Mouse (Mus musculus): Measurements from ENCODE around the gene Inafm1. TPM values are rescaled to one million over a fixed set of nuclear protein-coding genes. Genes with fewer than 3 reads are reported as not detected.
"Not testable (repeated sequence)": the region's sequence is repeated elsewhere in the genome, so short reads cannot be mapped to it uniquely, and the experiment has no call there.

The Inafm1 gene
- polyA plus RNA-seq, 1 experiment from 2014 or later, result 66.4 TPM

DNA sequence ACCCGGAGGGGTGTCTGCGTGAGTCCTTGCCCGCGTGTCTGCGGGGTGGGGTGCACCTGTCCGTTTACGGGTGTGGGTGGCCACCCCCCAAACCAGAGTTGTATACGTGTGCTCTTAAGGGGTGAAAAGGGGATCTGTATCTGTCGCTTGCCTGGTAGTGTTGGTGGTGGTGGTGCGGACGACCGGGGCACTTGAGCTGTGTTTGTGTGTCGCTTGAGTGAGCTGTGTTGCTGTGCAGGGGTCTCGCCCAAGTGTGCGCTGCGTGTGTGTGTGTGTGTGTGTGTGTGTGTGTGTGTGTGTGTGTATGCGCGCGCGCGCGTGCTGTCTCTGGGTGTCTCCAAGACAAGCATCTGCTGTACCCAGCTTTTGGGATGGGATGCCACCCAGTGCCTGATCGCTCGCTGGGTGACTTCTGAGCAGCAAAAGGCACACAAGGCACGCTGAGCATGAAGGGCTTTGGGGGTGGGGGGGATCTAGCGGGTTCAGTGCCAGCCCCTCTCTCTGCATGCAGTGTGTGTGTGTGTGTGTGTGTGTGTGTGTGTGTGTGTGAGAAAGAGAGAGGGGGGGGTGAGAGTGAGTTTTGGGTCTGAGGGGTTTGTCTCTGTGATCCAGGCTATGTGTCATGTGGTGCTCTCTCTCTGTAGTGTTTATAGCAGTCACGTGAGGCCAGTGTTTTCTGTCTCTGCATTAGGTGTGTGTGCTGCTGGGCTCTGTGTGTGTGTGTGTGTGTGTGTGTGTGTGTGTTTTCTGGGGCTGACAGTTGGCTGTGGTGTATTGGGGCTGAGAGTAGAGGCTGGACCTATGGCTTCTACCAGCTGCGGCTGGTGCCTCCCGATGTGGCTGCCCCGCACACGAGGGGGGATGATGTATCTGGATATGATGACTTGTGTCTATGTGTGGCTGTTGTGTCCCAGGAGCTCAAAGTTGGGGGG, 37.4 kb upstream of the Inafm1 start:
- no peaks in the 10 kb centered on the region for H3K27me3 ChIP-seq (replicated peaks)
- WGBS, result under 1% methylated on average over 31 of the region's 31 CpGs
- peaks cover 56% of the 10 kb centered on the region for H3K4me1 ChIP-seq
- ATAC-seq (ENCODE audit: low FRiP score), result peak; percentile 27
- peak overlapping the region; percentile 71 for H3K9ac ChIP-seq (replicated peaks)
- no peaks in the 10 kb centered on the region for H3K9me3 ChIP-seq (replicated peaks)
- H3K36me3 ChIP-seq, result no peaks in the 10 kb centered on the region
- peak overlapping the region; percentile 69 for H3K4me3 ChIP-seq (replicated peaks)
- peak overlapping the region; percentile 95 for H3K4me2 ChIP-seq
- peak overlapping the region; percentile 91 for H3K27ac ChIP-seq (replicated peaks)

DNA sequence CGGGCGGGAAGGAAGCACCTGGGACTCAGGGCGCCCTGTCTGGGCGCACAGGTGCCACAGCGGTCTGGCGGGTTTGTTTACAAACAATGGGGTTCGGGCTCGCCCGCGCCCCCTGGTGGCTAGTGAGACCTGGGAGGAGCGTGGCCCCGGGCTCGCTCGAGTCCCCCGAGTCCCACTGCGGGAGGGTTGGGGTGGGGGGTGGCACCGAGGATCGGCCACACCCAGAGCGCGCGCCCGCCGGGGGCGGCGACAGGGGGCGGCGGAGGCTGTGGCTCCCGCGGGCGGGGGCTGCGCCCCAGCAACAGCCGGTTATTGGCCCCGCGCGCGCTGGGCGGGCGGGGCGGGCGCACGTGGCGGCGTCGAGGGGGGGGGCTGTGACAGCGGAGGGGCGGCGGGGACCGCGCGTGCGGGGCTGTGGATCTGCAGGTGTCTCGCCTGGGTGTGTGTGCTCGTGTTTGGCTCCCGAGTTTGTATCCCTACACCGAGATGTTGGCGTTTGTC, 36.7 kb upstream of the Inafm1 start:
- ATAC-seq (ENCODE audit: low FRiP score), result peak; percentile 11
- Histone ChIP-seq H3K27ac (replicated peaks) (peak overlapping the region; percentile 91), H3K36me3 (no peaks in the 10 kb centered on the region), H3K9me3 (replicated peaks) (no peaks in the 10 kb centered on the region), H3K9ac (replicated peaks) (peak overlapping the region; percentile 71), H3K27me3 (replicated peaks) (no peaks in the 10 kb centered on the region), H3K4me3 (replicated peaks) (peak overlapping the region; percentile 69), H3K4me1 (peaks cover 56% of the 10 kb centered on the region), H3K4me2 (peak overlapping the region; percentile 95)
- under 1% methylated on average over 48 of the region's 56 CpGs for WGBS

DNA sequence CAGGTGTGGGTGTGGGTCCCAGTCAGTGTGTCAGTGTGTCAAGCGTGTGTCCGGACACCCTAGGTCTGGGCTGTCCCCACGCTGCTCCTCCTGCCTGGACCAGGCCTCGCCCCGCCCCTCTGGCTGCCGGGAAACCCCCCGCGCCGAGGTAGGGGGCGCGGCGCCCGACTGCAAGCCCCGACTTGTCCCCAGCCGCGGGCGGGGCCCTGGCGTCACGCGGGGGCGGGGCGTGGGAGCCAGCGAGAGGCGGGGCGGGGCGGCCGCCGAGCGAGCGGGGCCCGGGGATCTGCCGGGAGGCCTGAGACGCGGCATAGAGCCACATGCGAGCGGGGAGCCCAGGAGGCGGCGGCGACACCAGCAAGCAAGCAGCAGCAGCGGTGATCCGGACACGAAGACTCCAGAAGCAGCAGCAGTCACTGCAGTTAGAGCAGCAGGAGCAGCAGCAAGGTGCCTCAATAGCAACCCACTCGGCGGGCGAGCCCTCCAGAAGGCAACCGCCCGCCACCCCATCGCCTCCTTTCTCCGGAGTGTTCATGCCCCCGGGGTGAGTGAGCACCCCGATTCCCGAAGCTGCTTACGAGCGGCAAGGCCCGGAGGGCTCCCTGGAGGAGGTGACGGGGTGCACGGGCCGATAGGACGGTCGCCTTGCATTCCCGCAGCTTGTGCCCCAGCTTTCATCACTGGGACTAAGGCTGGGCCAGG, 36.1 kb upstream of the Inafm1 start:
- under 1% methylated on average over 61 of the region's 61 CpGs for WGBS
- Histone ChIP-seq H3K9ac (replicated peaks) (peak overlapping the region; percentile 71), H3K4me1 (peaks cover 55% of the 10 kb centered on the region)

DNA sequence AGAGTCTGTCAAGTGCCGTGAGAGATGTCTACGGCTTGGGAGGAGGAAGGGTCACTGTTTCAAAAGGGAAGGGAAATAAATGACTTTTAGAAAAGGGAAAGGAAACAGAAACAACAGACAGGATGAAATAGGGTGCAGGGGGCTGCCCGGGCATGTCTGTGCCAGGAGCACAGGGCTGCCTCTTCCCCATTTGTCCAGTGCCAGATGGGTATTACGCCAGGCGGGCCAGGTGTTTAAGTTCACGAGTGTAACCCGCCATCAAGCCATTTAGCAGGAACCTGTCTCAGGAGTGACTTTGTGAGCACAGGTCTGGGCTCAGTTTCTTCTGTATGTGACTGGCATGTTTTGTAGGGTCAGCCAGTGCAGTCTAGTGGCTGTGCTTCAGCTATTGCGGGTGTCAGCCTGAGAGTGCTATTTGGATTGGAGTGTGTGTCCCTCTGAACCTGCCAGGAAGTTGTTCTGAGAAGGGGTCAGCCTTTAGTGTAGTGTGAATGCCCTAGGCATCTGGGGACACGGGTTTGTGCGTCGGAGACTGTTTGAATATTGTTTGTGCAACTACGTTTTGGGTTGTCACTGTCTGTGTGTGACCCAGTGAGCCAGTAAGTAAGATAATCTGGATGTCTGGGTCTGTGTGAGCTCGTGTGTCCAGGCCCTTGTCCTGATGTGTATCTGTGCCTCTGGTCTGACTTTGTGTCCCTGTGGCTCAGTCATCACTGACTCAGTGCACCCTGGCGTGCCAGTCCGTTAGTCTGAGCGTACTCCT, 35.3 kb upstream of the Inafm1 start:
- Histone ChIP-seq H3K9ac (replicated peaks) (peak overlapping the region; percentile 71; the same call in 1 of the 2 replicates), H3K4me3 (replicated peaks) (peak overlapping the region; percentile 69), H3K36me3 (no peaks in the 10 kb centered on the region), H3K27ac (replicated peaks) (peak overlapping the region; percentile 91), H3K4me2 (peak overlapping the region; percentile 95), H3K4me1 (peaks cover 49% of the 10 kb centered on the region), H3K9me3 (replicated peaks) (no peaks in the 10 kb centered on the region), H3K27me3 (replicated peaks) (no peaks in the 10 kb centered on the region)
- 39% methylated on average over 16 of the region's 16 CpGs for WGBS
- no peak for ATAC-seq (ENCODE audit: low FRiP score)

More for the DNA sequence above, 36.1 kb upstream of the Inafm1 start:
- ATAC-seq (ENCODE audit: low FRiP score), result peak; percentile 29
- Histone ChIP-seq H3K27ac (replicated peaks) (peak overlapping the region; percentile 91), H3K36me3 (no peaks in the 10 kb centered on the region), H3K27me3 (replicated peaks) (no peaks in the 10 kb centered on the region), H3K9me3 (replicated peaks) (no peaks in the 10 kb centered on the region), H3K4me2 (peak overlapping the region; percentile 95), H3K4me3 (replicated peaks) (peak overlapping the region; percentile 69)

DNA sequence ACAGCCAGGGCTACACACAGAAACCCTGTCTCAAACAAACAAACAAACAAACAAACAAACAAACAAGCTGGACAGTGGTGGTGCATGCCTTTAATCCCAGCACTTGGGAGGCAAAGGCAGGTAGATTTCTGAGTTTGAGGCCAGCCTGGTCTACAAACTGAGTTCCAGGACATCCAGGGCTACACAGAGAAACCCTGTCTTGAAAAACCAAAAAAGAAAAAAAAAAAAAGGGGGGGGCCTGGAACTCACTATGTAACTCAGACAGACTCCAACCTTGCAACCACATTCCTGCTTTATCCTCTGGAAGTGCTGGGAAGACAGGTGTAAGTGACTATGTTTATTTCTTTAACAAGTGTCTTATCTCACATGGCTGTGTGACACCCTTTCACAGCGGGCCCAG, 34.7 kb upstream of the Inafm1 start, which contains the start of gene Bbc3:
Gene Bbc3, plus strand, starts transcription at position 301 of the 400 bp plus-strand sequence.
- Histone ChIP-seq H3K27ac (replicated peaks) (peak within 1 kb of the TSS; percentile 91), H3K4me2 (peak within 1 kb of the TSS; percentile 95), H3K4me3 (replicated peaks) (peak within 1 kb of the TSS; percentile 69), H3K9ac (replicated peaks) (peak within 1 kb of the TSS; percentile 71), H3K4me1 (peaks cover 44% of the 10 kb centered on the region)
- not testable (repeated sequence) for H3K27me3 ChIP-seq (replicated peaks); H3K36me3 ChIP-seq; H3K9me3 ChIP-seq (replicated peaks); ATAC-seq (ENCODE audit: low FRiP score)
- WGBS, result 56% methylated on average over 1 of the region's 1 CpGs

DNA sequence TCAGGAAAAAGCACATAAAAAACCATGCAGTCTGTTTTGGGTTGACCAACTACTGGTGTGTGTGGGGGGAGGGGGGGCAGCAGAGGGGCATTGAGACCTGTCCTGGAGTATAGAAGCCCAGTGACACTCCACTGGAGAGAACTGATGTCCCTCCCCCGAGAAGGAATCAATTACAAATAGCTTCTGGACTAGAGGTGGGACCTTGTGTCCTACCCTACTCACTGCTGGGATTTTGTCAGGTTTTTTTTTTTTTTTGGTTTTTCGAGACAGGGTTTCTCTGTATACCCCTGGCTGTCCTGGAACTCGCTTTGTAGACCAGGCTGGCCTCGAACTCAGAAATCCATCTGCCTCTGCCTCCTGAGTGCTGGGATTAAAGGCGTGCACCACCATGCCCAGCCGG, 33.7 kb upstream of the Inafm1 start:
- not testable (repeated sequence) for H3K4me3 ChIP-seq (replicated peaks); ATAC-seq (ENCODE audit: low FRiP score); H3K4me2 ChIP-seq; H3K9me3 ChIP-seq (replicated peaks); H3K27ac ChIP-seq (replicated peaks); H3K9ac ChIP-seq (replicated peaks); H3K27me3 ChIP-seq (replicated peaks); H3K36me3 ChIP-seq
- H3K4me1 ChIP-seq, result peaks cover 34% of the 10 kb centered on the region
- 84% methylated on average over 6 of the region's 6 CpGs for WGBS

DNA sequence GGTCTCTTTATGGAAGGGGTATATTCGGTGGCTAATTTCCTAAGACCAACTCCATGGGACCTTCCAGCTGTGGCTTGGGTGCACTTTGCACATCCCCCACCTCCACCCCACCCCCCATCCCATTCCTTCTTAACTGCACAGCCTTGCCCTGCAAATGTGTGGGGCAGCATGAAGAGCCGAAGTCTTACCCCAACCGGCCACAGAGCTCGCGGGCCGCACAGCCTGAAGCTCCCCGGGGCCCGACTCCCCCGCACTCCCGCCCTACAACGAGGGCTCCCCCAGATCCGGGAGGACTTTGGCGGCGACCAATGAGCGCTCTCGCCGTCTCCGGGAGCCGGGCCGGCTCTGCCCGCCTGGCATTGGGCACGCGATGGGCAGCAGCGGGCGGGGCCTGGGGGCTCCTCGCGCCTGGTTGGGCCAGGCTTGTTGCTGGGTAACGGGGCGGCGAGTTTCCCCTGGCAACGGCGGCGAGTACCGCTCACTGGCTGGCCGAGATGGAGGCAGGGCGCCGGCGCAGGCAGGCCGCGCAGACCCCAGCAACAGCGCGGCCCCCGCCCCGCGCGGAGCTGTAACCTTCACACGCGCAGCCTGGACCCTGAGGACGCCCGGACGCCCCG, 26.1 kb upstream of the Inafm1 start:
- H3K27me3 ChIP-seq (replicated peaks), result no peaks in the 10 kb centered on the region

DNA sequence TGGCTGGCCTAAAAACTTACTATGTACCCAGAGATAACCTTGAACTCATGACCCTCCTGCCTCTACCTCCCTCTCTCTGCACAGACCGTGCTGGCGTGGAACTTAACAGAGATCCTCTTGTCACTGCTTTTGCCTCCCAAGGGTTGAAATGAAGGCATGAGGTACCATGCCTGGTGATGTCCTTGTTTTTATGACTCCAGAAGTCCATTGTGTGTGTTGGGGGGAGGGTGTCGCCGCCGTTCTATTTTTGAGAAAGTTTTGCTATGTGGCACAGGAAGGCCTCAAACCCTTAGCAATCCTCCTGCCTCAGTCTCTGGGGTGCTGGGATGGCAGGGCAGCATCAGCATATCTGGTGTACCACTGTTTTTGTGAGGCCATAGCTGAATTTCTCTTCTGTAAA, 25.5 kb upstream of the Inafm1 start:
- Histone ChIP-seq H3K27ac (replicated peaks) (peak overlapping the region; percentile 80), H3K9me3 (replicated peaks) (no peaks in the 10 kb centered on the region), H3K27me3 (replicated peaks) (no peaks in the 10 kb centered on the region), H3K4me1 (peaks cover 48% of the 10 kb centered on the region), H3K4me3 (replicated peaks) (peak overlapping the region; percentile 55), H3K36me3 (no peaks in the 10 kb centered on the region), H3K4me2 (peak overlapping the region; percentile 90), H3K9ac (replicated peaks) (peak overlapping the region; percentile 50)
- no peak for ATAC-seq (ENCODE audit: low FRiP score)
- WGBS, result 63% methylated on average over 5 of the region's 5 CpGs

More for the DNA sequence above, 26.1 kb upstream of the Inafm1 start:
- Histone ChIP-seq H3K4me3 (replicated peaks) (peak overlapping the region; percentile 55), H3K9me3 (replicated peaks) (no peaks in the 10 kb centered on the region), H3K9ac (replicated peaks) (peak overlapping the region; percentile 50), H3K4me2 (peak overlapping the region; percentile 90), H3K4me1 (peaks cover 46% of the 10 kb centered on the region), H3K36me3 (no peaks in the 10 kb centered on the region), H3K27ac (replicated peaks) (peak overlapping the region; percentile 80)
- WGBS, result under 1% methylated on average over 48 of the region's 52 CpGs
- peak; percentile 92 for ATAC-seq (ENCODE audit: low FRiP score)

DNA sequence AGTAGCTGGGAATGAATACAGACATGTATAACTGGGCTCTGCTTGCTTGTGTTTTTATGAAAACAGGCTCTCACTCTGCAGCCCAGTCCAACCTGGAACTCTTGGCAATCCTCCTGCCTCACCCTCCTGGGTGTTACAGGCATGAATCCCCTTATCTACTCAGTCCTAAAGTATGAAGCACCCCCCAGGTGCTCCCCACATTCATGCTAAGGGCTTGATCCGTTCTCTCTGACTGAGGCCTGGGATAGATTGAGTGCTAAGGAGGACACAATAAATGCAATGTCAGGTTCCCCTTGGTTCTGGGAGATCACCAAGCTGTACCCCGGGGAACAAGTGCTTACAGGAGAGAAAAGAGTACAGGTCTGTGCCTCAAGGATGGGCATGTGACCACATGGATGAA, 24.2 kb upstream of the Inafm1 start:
- no peak for ATAC-seq (ENCODE audit: low FRiP score)
- H3K9ac ChIP-seq (replicated peaks), result no peak overlapping the region

DNA sequence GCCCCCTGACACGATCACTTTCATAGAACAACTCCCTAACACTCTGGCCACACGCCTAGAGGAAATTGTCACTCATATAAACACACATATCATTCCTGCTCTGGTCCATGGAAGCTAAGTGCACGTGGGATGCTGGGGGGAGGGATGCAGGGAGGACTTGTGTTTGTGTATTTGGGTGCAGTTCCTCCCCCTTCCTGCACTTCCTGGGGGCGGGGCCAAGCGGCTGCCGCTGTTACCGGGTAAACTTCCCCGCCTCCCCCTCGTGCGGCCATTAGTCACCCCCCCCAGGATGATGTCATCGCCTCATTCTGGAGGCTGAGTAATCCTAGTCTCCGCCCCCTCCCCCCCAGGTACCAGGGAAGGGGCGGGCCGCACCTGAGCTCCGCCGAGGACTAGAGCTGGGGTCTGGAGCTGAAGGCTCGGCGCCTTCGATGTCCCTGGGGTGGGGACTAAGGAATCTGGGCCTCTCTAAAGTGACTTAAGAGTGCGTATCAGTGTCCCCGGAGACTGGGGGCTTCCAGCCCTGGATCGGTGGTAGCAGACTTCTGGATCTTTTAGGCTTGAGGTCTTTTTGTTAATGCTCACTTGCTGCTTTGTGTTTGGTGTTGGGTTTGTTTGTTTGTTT, 23.5 kb upstream of the Inafm1 start:
- peaks cover 48% of the 10 kb centered on the region for H3K4me1 ChIP-seq
- H3K27ac ChIP-seq (replicated peaks), result peak overlapping the region; percentile 78
- H3K27me3 ChIP-seq (replicated peaks), result no peaks in the 10 kb centered on the region
- H3K4me2 ChIP-seq, result peak overlapping the region; percentile 97
- H3K36me3 ChIP-seq, result no peaks in the 10 kb centered on the region
- H3K9me3 ChIP-seq (replicated peaks), result no peaks in the 10 kb centered on the region
- WGBS, result 1% methylated on average over 22 of the region's 22 CpGs
- peak overlapping the region; percentile 38 for H3K4me3 ChIP-seq (replicated peaks)
- peak overlapping the region; percentile 48 for H3K9ac ChIP-seq (replicated peaks)
- ATAC-seq (ENCODE audit: low FRiP score), result peak; percentile 21

More for the DNA sequence above, 24.2 kb upstream of the Inafm1 start:
- H3K36me3 ChIP-seq, result no peaks in the 10 kb centered on the region
- no peaks in the 10 kb centered on the region for H3K27me3 ChIP-seq (replicated peaks)
- 63% methylated on average over 2 of the region's 2 CpGs for WGBS
- peak overlapping the region; percentile 97; the same call in 1 of the 2 replicates for H3K4me2 ChIP-seq
- peak overlapping the region; percentile 78 for H3K27ac ChIP-seq (replicated peaks)
- H3K4me3 ChIP-seq (replicated peaks), result no peak overlapping the region
- no peaks in the 10 kb centered on the region for H3K9me3 ChIP-seq (replicated peaks)
- H3K4me1 ChIP-seq, result peaks cover 48% of the 10 kb centered on the region
